Mouse (Mus musculus) lung, embryonic 16.5 days (tissue): ENCODE data around the gene B4galt7. TPM values are rescaled to one million over a fixed set of nuclear protein-coding genes. Genes with fewer than 3 reads are reported as not detected.
"Not testable (repeated sequence)": the region's sequence is repeated elsewhere in the genome, so short reads cannot be mapped to it uniquely, and the experiment has no call there.

Experiments
- ATAC-seq: fragments of 200-750 bp; cut with Nextera tagmentation; 2 replicates; pipeline ENCODE4 v1.8.0; 2017; ENCODE audit warnings: low read depth, mild to moderate bottlenecking, moderate library complexity
- H3K27ac ChIP-seq: fragments of 300-500 bp; sonication (generic); 2 replicates; pipeline ENCODE4 v1.5.1; 2014; ENCODE audit warnings: mild to moderate bottlenecking, control low read depth, low read length
- H3K27me3 ChIP-seq: fragments of 300-500 bp; sonication (generic); 2 replicates; pipeline ENCODE4 v1.6.1; 2014; ENCODE audit warnings: low read depth, low read length, mixed read lengths; ENCODE audit not compliant: control insufficient read depth, insufficient read depth
- H3K36me3 ChIP-seq: fragments of 300-500 bp; sonication (generic); 2 replicates; pipeline ENCODE4 v1.6.1; 2014; ENCODE audit warnings: low read length; ENCODE audit not compliant: control insufficient read depth, insufficient read depth
- H3K4me1 ChIP-seq: fragments of 300-500 bp; sonication (generic); replicated peaks from 2 replicates; pipeline ENCODE4 v1.6.1; 2014; ENCODE audit warnings: low read length, mixed read lengths; ENCODE audit not compliant: control insufficient read depth, insufficient read depth
- H3K4me2 ChIP-seq: fragments of 300-500 bp; sonication (generic); 2 replicates; pipeline ENCODE4 v1.6.1; 2014; ENCODE audit warnings: low read depth, low read length, control low read depth
- H3K4me3 ChIP-seq: fragments of 300-500 bp; sonication (generic); 2 replicates; pipeline ENCODE4 v1.5.1; 2014; ENCODE audit warnings: mild to moderate bottlenecking, low read length, control low read depth
- H3K9ac ChIP-seq: fragments of 300-500 bp; sonication (generic); 2 replicates; pipeline ENCODE4 v1.6.1; 2014; ENCODE audit warnings: low read length, control low read depth
- H3K9me3 ChIP-seq: fragments of 300-500 bp; sonication (generic); 2 replicates; pipeline ENCODE4 v1.6.1; 2016; ENCODE audit warnings: low read length; ENCODE audit not compliant: control insufficient read depth
- WGBS: fragments of 180-500 bp; shearing (Covaris S2); extraction: QIAGEN DNeasy Blood & Tissue Kit; methylation state at CpG from one replicate; pipeline ENCODE4 v1.1.7; 2014; 5-methylcytosine and 5-hydroxymethylcytosine counted together
- polyA plus RNA-seq: library from polyadenylated mRNA; unstranded; fragments of >200 nt; fragmentation: Nextera tagmentation; extraction: Ambion mirVana; gene quantifications from 2 replicates; pipeline ENCODE4 v1.2.1, GENCODE M21; 2015

B4galt7 gene
- polyA plus RNA-seq, 1 experiment from 2014 or later: 22.8 TPM

DNA sequence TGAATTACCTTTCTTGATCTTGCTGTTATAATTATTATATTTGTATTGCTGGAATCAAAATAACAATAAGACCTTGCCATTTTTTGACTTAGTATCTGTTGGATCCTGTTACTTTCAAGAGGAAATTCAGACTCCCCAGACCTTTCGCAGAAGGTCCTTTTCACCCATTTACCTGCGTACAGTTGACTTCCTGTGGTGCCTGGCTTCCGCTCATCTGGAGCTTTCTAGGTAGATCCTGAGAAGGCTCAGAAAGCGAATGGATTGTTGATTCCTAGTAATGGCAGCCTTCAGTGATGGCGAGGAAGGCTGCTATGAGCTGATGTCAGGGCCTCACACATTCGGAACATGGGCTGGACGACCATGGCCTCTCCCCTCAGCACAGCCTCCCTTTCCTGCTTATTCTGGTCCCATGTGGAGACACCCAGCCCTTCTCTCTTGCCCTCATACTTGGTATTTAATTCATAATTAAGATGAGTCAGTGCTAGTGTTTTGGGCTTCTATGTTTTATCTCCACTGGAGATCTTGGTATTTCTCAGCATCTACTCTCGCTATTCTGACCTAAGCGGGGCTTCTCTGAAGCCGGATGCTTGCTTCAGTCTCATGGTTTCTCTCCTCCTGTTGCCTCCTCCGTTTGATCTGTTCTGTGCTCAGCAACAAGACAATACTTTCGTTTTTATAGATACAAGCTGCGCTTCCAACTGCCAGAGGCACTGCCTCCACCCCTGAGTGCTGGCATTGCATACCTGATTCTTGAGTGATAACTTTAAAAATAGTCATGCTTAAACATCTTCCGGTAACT, 36.7 kb downstream of the B4galt7 start:
- Histone ChIP-seq H3K9ac (no peak overlapping the region), H3K9me3 (no peaks in the 10 kb centered on the region), H3K27ac (no peak overlapping the region), H3K36me3 (peaks cover 26% of the 10 kb centered on the region), H3K4me1 (peaks cover 13% of the 10 kb centered on the region), H3K4me3 (no peak overlapping the region), H3K27me3 (no peaks in the 10 kb centered on the region), H3K4me2 (peak overlapping the region; percentile 86; the same call in 1 of the 2 replicates)
- WGBS: 85% methylated on average over 14 of the region's 14 CpGs
- ATAC-seq: no peak

DNA sequence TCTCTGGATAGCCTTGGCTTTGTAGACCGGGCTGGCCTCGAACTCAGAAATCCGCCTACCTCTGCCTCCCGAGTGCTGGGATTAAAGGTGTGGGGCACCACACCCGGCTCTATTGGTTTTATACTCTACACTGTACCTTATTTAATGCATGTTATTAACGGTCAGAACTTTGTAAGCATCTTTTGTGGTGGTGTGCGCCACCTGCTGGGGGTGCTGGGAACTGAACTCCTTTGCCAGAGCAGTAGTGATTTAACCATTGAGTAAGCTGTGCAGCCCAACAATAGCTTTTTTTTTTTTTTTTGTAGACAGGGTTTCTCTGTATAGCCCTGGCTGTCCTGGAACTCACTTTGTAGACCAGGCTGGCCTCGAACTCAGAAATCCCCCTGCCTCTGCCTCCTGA, 40.8 kb downstream of the B4galt7 start:
- H3K27me3 ChIP-seq, H3K9me3 ChIP-seq, H3K4me1 ChIP-seq, H3K9ac ChIP-seq, H3K27ac ChIP-seq, H3K4me2 ChIP-seq, H3K4me3 ChIP-seq: not testable (repeated sequence)
- ATAC-seq: peak; percentile 31; the same call in 1 of the 2 replicates
- peaks cover 21% of the 10 kb centered on the region for H3K36me3 ChIP-seq
- 45% methylated on average over 8 of the region's 8 CpGs for WGBS

GRCm38 (mm10) chr13:55644525-55644924, 44.8 kb downstream of the B4galt7 start:
- no peak for ATAC-seq
- Histone ChIP-seq H3K27me3 (no peaks in the 10 kb centered on the region), H3K36me3 (peaks cover 48% of the 10 kb centered on the region), H3K4me1 (no peaks in the 10 kb centered on the region), H3K9me3 (no peaks in the 10 kb centered on the region), H3K27ac (no peak overlapping the region), H3K4me3 (no peak overlapping the region), H3K9ac (no peak overlapping the region), H3K4me2 (no peak overlapping the region)
- WGBS: 83% methylated on average over 2 of the region's 2 CpGs

- Histone ChIP-seq H3K4me1 (no peaks in the 10 kb centered on the region), H3K36me3 (peaks cover 78% of the 10 kb centered on the region), H3K4me3 (no peak overlapping the region), H3K27me3 (no peaks in the 10 kb centered on the region), H3K9ac (no peak overlapping the region), H3K9me3 (no peaks in the 10 kb centered on the region), H3K27ac (no peak overlapping the region), H3K4me2 (no peak overlapping the region)
- ATAC-seq: no peak
- 76% methylated on average over 12 of the region's 12 CpGs for WGBS
Observed at GRCm38 (mm10) chr13:55650098-55650497, 50.4 kb downstream of the B4galt7 start.

- Histone ChIP-seq H3K9me3 (no peaks in the 10 kb centered on the region), H3K27ac (no peak overlapping the region), H3K27me3 (no peaks in the 10 kb centered on the region), H3K36me3 (peaks cover 75% of the 10 kb centered on the region), H3K4me2 (no peak overlapping the region), H3K4me1 (no peaks in the 10 kb centered on the region), H3K4me3 (no peak overlapping the region), H3K9ac (no peak overlapping the region)
- ATAC-seq: no peak
- WGBS: 84% methylated on average over 6 of the region's 6 CpGs
Observed at GRCm38 (mm10) chr13:55650980-55651379, 51.3 kb downstream of the B4galt7 start.

Other genes with a start within 250 kb of the B4galt7 start
- 101 and 103 TPM in 2 replicates for gene Lman2, start 237.1 kb upstream of the B4galt7 start, polyA plus RNA-seq
- gene Rgs14, start 230.2 kb upstream of the B4galt7 start, polyA plus RNA-seq: 1.4 and 2.1 TPM in 2 replicates
- not detected in 2 replicates for gene Slc34a1, start 201.7 kb upstream of the B4galt7 start, polyA plus RNA-seq
- not detected in 2 replicates for gene Pfn3, start 184.7 kb upstream of the B4galt7 start, polyA plus RNA-seq
- gene F12, start 173.1 kb upstream of the B4galt7 start, polyA plus RNA-seq: 0.23 and 2.7 TPM in 2 replicates
- gene Grk6, start 154.8 kb upstream of the B4galt7 start, polyA plus RNA-seq: 13.6 and 15.5 TPM in 2 replicates
- 0.25 and 0.46 TPM in 2 replicates for gene Prr7, start 135.6 kb upstream of the B4galt7 start, polyA plus RNA-seq
- gene Dbn1, start 111.8 kb upstream of the B4galt7 start, polyA plus RNA-seq: 100 and 115 TPM in 2 replicates
- gene Pdlim7, start 86.2 kb upstream of the B4galt7 start, polyA plus RNA-seq: 138 and 152 TPM in 2 replicates
- gene Dok3, start 70.6 kb upstream of the B4galt7 start, polyA plus RNA-seq: 3.5 and 3.8 TPM in 2 replicates
- gene Ddx41, start 63.2 kb upstream of the B4galt7 start, polyA plus RNA-seq: 63.5 and 66.1 TPM in 2 replicates
- gene Fam193b, start 28.8 kb upstream of the B4galt7 start, polyA plus RNA-seq: 34.0 and 36.4 TPM in 2 replicates
- gene Tmed9, start 26.2 kb upstream of the B4galt7 start, polyA plus RNA-seq: 156 and 180 TPM in 2 replicates
- gene Caml, start 23.1 kb downstream of the B4galt7 start, polyA plus RNA-seq: 57.7 and 58.2 TPM in 2 replicates
- gene Ddx46, start 35.1 kb downstream of the B4galt7 start, polyA plus RNA-seq: 28.5 and 33.9 TPM in 2 replicates
- gene B230219D22Rik, start 93.2 kb downstream of the B4galt7 start, polyA plus RNA-seq: 60.2 and 61.1 TPM in 2 replicates
- 90.1 and 95.2 TPM in 2 replicates for gene Txndc15, start 114.8 kb downstream of the B4galt7 start, polyA plus RNA-seq
- 61.6 and 66.0 TPM in 2 replicates for gene Pcbd2, start 127.5 kb downstream of the B4galt7 start, polyA plus RNA-seq
- gene Catsper3, start 184.7 kb downstream of the B4galt7 start, polyA plus RNA-seq: not detected in 2 replicates
- gene Pitx1, start 236.3 kb downstream of the B4galt7 start, polyA plus RNA-seq: 0.36 and 0.47 TPM in 2 replicates